Mouse (Mus musculus) embryonic facial prominence, embryonic 14.5 days (tissue): Measurements from ENCODE around the gene Xlr4c. TPM values are rescaled to one million over a fixed set of nuclear protein-coding genes. Genes with fewer than 3 reads are reported as not detected.
"Not testable (repeated sequence)": the region's sequence is repeated elsewhere in the genome, so short reads cannot be mapped to it uniquely, and the experiment has no call there.

ENCODE experiments used
- ATAC-seq: fragments of 200-750 bp; cut with Nextera tagmentation; 2 replicates; pipeline ENCODE4 v1.8.0; 2017; ENCODE audit warnings: low read depth, moderate number of reproducible peaks, moderate TSS enrichment
- DNase-seq: peaks from one replicate; pipeline ENCODE4 v3.0.0-alpha.2; 2015; ENCODE audit warnings: low spot score
- H3K27ac ChIP-seq: fragments of 300-500 bp; sonication (generic); replicated peaks from 2 replicates; pipeline ENCODE4 v1.5.1; 2014; ENCODE audit warnings: low read depth, mild to moderate bottlenecking, low read length, moderate library complexity
- H3K27me3 ChIP-seq: fragments of 300-500 bp; sonication (generic); replicated peaks from 2 replicates; pipeline ENCODE4 v1.6.1; 2014; ENCODE audit warnings: low read length; ENCODE audit not compliant: control insufficient read depth, insufficient read depth
- H3K36me3 ChIP-seq: fragments of 300-500 bp; sonication (generic); 2 replicates; pipeline ENCODE4 v1.6.1; 2014; ENCODE audit warnings: low read length, mixed read lengths; ENCODE audit not compliant: control insufficient read depth, insufficient read depth
- H3K4me1 ChIP-seq: fragments of 300-500 bp; sonication (generic); 2 replicates; pipeline ENCODE4 v1.6.1; 2014; ENCODE audit warnings: antibody characterized with exemption, low read length; ENCODE audit not compliant: control insufficient read depth, insufficient read depth
- H3K4me2 ChIP-seq: fragments of 300-500 bp; sonication (generic); 2 replicates; pipeline ENCODE4 v1.6.1; 2014; ENCODE audit warnings: low read depth, mild to moderate bottlenecking, low read length, moderate library complexity, mixed read lengths
- H3K4me3 ChIP-seq: fragments of 300-500 bp; sonication (generic); 2 replicates; pipeline ENCODE4 v1.5.1; 2014; ENCODE audit warnings: low read depth, mild to moderate bottlenecking, low read length
- H3K9ac ChIP-seq: fragments of 300-500 bp; sonication (generic); 2 replicates; pipeline ENCODE4 v1.6.1; 2014; ENCODE audit warnings: low read depth, mild to moderate bottlenecking, low read length, moderate library complexity, mixed read lengths
- H3K9me3 ChIP-seq: fragments of 300-500 bp; sonication (generic); 2 replicates; pipeline ENCODE4 v1.6.1; 2016; ENCODE audit warnings: low read length; ENCODE audit not compliant: control insufficient read depth
- WGBS: fragments of 180-500 bp; shearing (Covaris S2); extraction: QIAGEN DNeasy Blood & Tissue Kit; methylation state at CpG from one replicate; pipeline ENCODE4 v1.1.7; 2014; 5-methylcytosine and 5-hydroxymethylcytosine counted together
- polyA plus RNA-seq: library from polyadenylated mRNA; unstranded; fragments of >200 nt; fragmentation: Nextera tagmentation; extraction: Ambion mirVana; gene quantifications from 2 replicates; pipeline ENCODE4 v1.2.1, GENCODE M21; 2014

Gene Xlr4c
- polyA plus RNA-seq, 1 experiment from 2014 or later, result 0.24 TPM

DNA sequence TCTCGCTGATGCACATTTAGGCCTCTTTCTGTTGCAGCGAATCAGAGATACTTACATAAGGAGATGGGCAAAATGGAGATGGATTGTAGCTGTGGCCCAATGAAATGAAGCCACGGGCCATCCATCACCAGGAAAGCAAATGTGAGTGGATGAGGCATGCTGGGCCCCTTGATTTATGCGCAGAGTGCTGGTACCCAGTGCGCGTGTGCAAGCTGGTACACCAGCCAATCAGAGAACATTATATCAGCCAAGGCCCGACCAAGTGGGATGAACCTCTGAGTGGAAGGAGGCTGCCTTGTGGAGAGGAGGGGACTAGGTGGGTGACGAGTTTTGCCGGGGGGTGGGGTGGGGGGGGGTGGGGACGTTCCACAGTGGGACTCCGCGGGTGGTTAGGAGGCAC lies 51.0 kb downstream of the Xlr4c start, which contains the start of gene Xlr3b:
Gene Xlr3b (plus strand): TSS at position 274 of the 400 bp plus-strand sequence.
- not testable (repeated sequence) for ATAC-seq, H3K4me2 ChIP-seq, H3K4me3 ChIP-seq, H3K36me3 ChIP-seq, H3K27me3 ChIP-seq, H3K9ac ChIP-seq, H3K27ac ChIP-seq, DNase-seq, H3K9me3 ChIP-seq, H3K4me1 ChIP-seq
- 77% methylated on average over 8 of the region's 12 CpGs for WGBS

Other genes with a start within 250 kb of the Xlr4c start
- 0.26 and 0.34 TPM in 2 replicates for gene Pnma5, start 206.0 kb downstream of the Xlr4c start, polyA plus RNA-seq
- 0.11 and 0.12 TPM in 2 replicates for gene Pnma3, start 178.3 kb downstream of the Xlr4c start, polyA plus RNA-seq
- 0.20 and 0.74 TPM in 2 replicates for gene Xlr4a, start 160.7 kb downstream of the Xlr4c start, polyA plus RNA-seq
- 2.0 and 3.6 TPM in 2 replicates for gene Xlr3a, start 146.0 kb downstream of the Xlr4c start, polyA plus RNA-seq
- gene Gm14685, start 126.1 kb downstream of the Xlr4c start, polyA plus RNA-seq, result 0.20 and 0.21 TPM in 2 replicates
- gene Xlr5b, start 94.3 kb downstream of the Xlr4c start, polyA plus RNA-seq, result 0.24 TPM in 1 of 2 replicates, not detected in the other
- gene DXBay18, start 93.7 kb downstream of the Xlr4c start, polyA plus RNA-seq, result not detected in 2 replicates
- not detected in 2 replicates for gene Spin2d, start 66.1 kb downstream of the Xlr4c start, polyA plus RNA-seq
- gene Xlr3b, start 50.9 kb downstream of the Xlr4c start, polyA plus RNA-seq, result 8.8 and 23.2 TPM in 2 replicates
- 0.83 and 2.2 TPM in 2 replicates for gene Xlr4b, start 28.8 kb downstream of the Xlr4c start, polyA plus RNA-seq
- 10.6 and 11.1 TPM in 2 replicates for gene F8a, start 14.8 kb downstream of the Xlr4c start, polyA plus RNA-seq
- gene Xlr3c, start 22.3 kb upstream of the Xlr4c start, polyA plus RNA-seq, result 0.21 and 0.46 TPM in 2 replicates
- gene Xlr5a, start 49.8 kb upstream of the Xlr4c start, polyA plus RNA-seq, result 0.11 TPM in 1 of 2 replicates, not detected in the other
- gene Xlr5c, start 49.8 kb upstream of the Xlr4c start, polyA plus RNA-seq, result not detected in 2 replicates
- gene Gm45015, start 93.7 kb upstream of the Xlr4c start, polyA plus RNA-seq, result not detected in 2 replicates
- 27.1 and 28.1 TPM in 2 replicates for gene Zfp275, start 99.5 kb upstream of the Xlr4c start, polyA plus RNA-seq
- not detected in 2 replicates for gene Gm18336, start 155.6 kb upstream of the Xlr4c start, polyA plus RNA-seq
- 0.11 and 0.21 TPM in 2 replicates for gene Zfp92, start 168.0 kb upstream of the Xlr4c start, polyA plus RNA-seq
- gene Trex2, start 192.2 kb upstream of the Xlr4c start, polyA plus RNA-seq, result 1.3 and 2.9 TPM in 2 replicates
- gene Haus7, start 215.9 kb upstream of the Xlr4c start, polyA plus RNA-seq, result 48.2 and 52.5 TPM in 2 replicates
- gene Bgn, start 240.5 kb upstream of the Xlr4c start, polyA plus RNA-seq, result 263 and 311 TPM in 2 replicates